Mouse (Mus musculus) activated CD4-positive, CD25-positive, alpha-beta regulatory T cell, adult 4 months (primary cell): ENCODE measurements around the gene Mmp11. TPM values are rescaled to one million over a fixed set of nuclear protein-coding genes. Genes with fewer than 3 reads are reported as not detected.

ENCODE experiments used
- ATAC-seq: one replicate; pipeline ENCODE4 v1.8.0; 2017
- polyA plus RNA-seq, 2 experiments: library from polyadenylated mRNA; unstranded; fragments of 100-300 nt; shearing (Covaris generic); gene quantifications; one replicate each; pipeline ENCODE4 v1.2.1; 2017

Gene Mmp11
- polyA plus RNA-seq, 2 experiments from 2014 or later: 2.5 to 9.1 TPM

- ATAC-seq: peak; percentile 33
These were observed 1.8 kb upstream of the Mmp11 start for GRCm38 (mm10) chr10:75937851-75938643.

GRCm38 (mm10) chr10:75936909-75937667 is 792 bp upstream of the Mmp11 start:
- no peak for ATAC-seq

GRCm38 (mm10) chr10:75934991-75935390 is 1.3 kb downstream of the Mmp11 start:
- no peak for ATAC-seq

GRCm38 (mm10) chr10:75932891-75933290 is 3.4 kb downstream of the Mmp11 start, which contains the start of gene Chchd10:
TSS of gene Chchd10 (plus strand) at chr10:75933130.
- ATAC-seq: no peak

GRCm38 (mm10) chr10:75932081-75932678 is 4.1 kb downstream of the Mmp11 start:
- ATAC-seq: peak; percentile 48

- ATAC-seq: no peak
These were observed 5.0 kb downstream of the Mmp11 start for GRCm38 (mm10) chr10:75931311-75931710.

GRCm38 (mm10) chr10:75930304-75930703 is 6.0 kb downstream of the Mmp11 start:
- no peak for ATAC-seq

GRCm38 (mm10) chr10:75926396-75926795 is 9.9 kb downstream of the Mmp11 start:
- ATAC-seq: peak; percentile 20

- ATAC-seq: no peak
These were observed 12.0 kb downstream of the Mmp11 start for GRCm38 (mm10) chr10:75924324-75924723.

- no peak for ATAC-seq
These were observed 14.4 kb downstream of the Mmp11 start for GRCm38 (mm10) chr10:75921726-75922560.

- ATAC-seq: peak; percentile 86
These were observed 15.1 kb downstream of the Mmp11 start, which contains the start of gene Smarcb1 for GRCm38 (mm10) chr10:75921026-75921725. TSS of gene Smarcb1 (minus strand) at chr10:75921617.

- ATAC-seq: no peak
These were observed 17.3 kb downstream of the Mmp11 start for GRCm38 (mm10) chr10:75919026-75919425.

- ATAC-seq: no peak
These were observed 19.5 kb downstream of the Mmp11 start for GRCm38 (mm10) chr10:75916840-75917239.

GRCm38 (mm10) chr10:75915557-75915956 is 20.7 kb downstream of the Mmp11 start:
- no peak for ATAC-seq

GRCm38 (mm10) chr10:75913013-75913589 is 23.2 kb downstream of the Mmp11 start:
- ATAC-seq: no peak

GRCm38 (mm10) chr10:75910698-75911097 is 25.6 kb downstream of the Mmp11 start:
- ATAC-seq: no peak

GRCm38 (mm10) chr10:75906882-75907281 is 29.4 kb downstream of the Mmp11 start:
- no peak for ATAC-seq

- ATAC-seq: no peak
These were observed 31.9 kb downstream of the Mmp11 start for GRCm38 (mm10) chr10:75904391-75904790.

GRCm38 (mm10) chr10:75898846-75899245 is 37.5 kb downstream of the Mmp11 start:
- no peak for ATAC-seq

GRCm38 (mm10) chr10:75898039-75898564 is 38.2 kb downstream of the Mmp11 start:
- no peak for ATAC-seq

- no peak for ATAC-seq
These were observed 38.9 kb downstream of the Mmp11 start for GRCm38 (mm10) chr10:75897373-75897772.
